Mouse (Mus musculus): Measurements from ENCODE around the gene Tmem59l.

Gene Tmem59l

GRCm38 (mm10) chr8:70506328-70507026, 19.3 kb upstream of the Tmem59l start, which contains the start of gene Rex1bd:
Gene Rex1bd, minus strand, starts transcription at chr8:70506752.
- peak; percentile 98 for DNase-seq

DNA sequence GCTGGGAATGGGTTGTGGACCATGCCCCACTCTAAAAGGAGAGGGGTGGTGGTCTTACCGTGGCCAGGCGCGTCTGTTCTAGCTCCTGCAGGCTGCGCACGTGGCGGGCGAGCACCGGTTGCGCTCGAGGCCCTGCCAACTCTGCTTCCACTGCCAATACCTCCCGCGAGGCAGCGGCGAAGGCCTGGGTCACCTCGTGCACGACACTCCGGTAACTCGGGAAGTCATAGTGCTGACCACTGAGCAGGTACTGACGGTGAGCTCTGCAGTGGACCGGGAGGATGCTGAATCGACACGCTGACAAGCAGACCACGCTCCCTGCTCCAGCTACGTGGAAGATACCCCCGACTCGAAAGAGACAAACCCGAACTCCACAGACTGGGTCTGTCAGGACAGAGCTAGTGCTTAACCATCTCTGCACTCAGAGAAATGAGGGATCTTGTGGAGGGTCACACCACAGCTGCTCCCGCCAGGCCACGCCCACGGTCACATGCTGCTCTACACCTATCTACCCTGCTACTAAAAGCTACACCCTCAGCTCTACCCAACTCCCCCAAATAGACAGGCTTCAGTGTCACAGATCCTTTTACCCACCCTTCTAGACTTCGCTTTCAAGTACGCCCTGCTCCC, 18.7 kb upstream of the Tmem59l start:
- DNase-seq: no peak

DNA sequence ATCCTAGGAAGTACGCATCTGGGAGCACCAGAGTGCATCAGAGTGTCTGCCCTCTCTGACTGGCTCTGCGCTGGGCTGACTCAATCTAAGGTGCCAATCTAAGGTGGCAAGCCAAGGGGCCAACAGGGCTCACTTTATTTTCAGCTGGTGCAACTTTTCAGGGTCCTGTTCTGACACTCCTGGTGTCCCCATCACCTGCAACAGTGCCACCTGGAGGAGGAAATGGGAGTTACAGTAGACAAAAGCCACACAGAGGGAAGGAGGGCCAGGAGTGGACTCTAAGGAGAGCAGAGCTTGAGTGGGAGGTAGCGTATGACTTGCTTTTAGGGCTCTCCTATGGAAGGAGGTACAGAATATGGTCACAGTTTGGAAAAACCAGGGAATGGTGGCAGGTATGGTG, 17.7 kb upstream of the Tmem59l start:
- peak; percentile 76 for DNase-seq

DNA sequence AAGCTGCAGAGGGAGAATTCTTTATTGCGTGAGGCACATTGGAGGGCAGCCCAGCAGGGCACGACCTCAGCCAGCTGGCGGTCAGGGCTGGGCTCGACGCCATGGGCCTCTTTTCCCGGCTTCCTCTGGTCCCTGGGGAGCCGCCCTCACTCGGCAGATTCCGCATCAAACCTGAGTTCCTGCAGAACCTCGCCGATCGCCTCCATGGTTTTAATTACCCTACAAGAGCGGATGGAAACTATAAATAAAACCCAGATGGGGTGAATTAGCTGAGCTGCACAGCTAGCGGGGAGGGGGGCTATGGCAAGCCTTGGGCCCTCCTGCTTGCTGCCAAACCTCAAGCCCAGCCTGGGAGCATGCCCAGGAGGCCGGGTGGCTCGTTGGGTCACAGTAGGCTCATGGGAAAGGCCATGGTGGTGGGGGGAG, 17.1 kb upstream of the Tmem59l start:
- peak; percentile 54 for DNase-seq

DNA sequence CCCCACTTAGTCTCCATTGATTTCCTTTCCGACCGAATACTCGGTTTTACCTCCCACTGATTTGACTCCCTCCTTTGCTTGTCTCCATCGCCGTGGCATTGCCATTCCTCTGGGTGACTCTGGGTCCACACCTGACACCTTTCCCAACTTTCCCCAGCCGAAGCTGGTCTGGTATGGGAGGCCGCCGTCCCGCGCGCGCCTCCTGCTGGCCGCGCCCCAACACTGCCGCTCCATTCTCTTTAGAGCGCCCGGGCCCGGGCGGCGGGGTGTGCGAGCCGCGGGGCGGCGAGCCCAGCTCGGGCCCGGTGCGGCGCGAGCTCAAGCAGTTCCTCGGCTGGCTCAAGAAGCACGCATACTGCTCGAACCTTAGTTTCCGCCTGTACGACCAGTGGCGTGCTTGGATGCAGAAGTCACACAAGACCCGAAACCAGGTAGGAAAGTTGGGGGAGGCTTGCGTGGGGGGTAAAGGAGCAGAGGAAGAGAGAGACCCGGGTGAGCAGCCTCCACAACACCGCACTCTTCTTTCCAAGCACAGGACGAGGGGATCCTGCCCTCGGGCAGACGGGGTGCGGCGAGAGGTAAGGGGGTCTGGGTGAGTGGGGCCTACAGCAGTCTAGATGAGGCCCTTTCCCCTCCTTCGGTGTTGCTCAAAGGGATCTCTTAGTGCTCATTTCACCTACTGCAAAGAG, 16.0 kb upstream of the Tmem59l start:
- peak; percentile 78 for DNase-seq

- DNase-seq: no peak
Measured at GRCm38 (mm10) chr8:70502540-70502939, 15.4 kb upstream of the Tmem59l start.

- no peak for DNase-seq
Measured at GRCm38 (mm10) chr8:70501820-70502529, 14.8 kb upstream of the Tmem59l start.

DNA sequence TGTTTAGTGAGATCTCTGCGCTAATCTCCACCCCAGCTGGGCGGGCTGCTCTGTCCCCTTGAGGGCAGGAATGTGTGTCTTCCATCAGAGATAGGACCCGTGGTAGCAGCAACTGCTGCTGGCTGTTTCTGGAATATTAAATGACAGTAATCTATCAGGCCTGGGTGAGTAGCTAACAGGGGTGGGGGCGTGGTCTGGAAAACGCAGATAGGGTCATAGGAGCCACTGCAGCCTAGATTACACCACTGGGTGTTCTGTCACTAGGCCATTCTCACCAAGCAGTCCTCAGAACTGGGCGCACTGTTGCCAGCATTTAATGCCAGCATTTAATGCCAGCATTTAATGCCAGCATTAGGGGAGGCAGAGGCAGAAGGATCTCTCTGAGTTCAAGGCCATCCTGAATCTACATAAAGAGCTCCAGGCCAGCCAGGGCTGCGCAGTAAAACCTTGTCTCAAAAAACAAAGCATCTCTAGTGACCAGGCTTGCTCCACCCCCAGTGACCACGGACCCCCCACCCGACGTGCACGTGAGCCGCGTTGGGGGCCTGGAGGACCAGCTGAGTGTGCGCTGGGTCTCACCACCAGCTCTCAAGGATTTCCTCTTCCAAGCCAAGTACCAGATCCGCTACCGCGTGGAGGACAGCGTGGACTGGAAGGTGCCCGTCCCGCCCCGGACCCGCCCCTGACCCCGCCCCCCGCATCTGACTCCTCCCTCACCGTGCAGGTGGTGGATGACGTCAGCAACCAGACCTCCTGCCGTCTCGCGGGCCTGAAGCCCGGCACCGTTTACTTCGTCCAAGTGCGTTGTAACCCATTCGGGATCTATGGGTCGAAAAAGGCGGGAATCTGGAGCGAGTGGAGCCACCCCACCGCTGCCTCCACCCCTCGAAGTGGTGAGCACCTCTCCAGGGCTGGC, 13.5 kb upstream of the Tmem59l start:
- DNase-seq: peak; percentile 39

GRCm38 (mm10) chr8:70495771-70496062, 8.6 kb upstream of the Tmem59l start:
- DNase-seq: no peak

DNA sequence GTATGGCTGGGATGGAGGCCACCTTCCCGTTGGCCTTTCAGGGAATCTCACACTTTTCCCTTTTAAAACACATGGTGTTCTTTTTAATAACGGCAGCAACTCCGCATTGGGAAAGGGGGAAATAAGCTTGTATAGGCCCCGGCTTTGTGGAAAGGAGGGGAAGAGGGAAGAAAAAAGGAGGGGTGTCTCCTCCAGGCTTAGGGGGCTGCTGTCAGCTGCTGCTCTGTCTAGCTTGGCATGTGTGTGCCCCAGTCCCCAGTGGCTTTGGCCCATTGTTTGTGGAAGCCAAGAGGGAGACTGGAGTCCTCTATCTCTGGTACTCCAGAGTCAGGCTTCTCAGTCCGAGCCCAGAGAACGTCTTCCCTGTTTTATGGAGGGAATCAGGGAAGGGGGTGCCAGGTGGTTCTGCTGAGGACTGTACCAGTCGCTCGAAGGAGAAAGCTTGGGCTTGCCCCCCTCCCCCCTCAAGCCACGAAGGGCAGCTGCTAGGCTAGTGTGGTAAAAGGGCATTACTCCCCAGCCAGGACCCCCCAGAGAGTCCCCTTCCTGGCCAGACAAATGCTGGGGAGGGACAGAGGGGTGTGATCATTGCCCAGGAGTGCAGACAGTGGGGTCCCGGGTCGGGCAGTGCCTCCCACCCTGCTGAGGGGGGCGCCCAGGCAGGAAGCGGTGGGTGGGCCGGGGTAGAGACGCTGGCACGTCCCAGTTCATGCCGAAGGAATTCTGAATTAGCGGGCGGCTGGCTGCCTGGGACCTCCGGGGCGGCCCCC, 8.0 kb upstream of the Tmem59l start:
- DNase-seq: no peak

- no peak for DNase-seq
Measured at GRCm38 (mm10) chr8:70494416-70494945, 7.3 kb upstream of the Tmem59l start.

DNA sequence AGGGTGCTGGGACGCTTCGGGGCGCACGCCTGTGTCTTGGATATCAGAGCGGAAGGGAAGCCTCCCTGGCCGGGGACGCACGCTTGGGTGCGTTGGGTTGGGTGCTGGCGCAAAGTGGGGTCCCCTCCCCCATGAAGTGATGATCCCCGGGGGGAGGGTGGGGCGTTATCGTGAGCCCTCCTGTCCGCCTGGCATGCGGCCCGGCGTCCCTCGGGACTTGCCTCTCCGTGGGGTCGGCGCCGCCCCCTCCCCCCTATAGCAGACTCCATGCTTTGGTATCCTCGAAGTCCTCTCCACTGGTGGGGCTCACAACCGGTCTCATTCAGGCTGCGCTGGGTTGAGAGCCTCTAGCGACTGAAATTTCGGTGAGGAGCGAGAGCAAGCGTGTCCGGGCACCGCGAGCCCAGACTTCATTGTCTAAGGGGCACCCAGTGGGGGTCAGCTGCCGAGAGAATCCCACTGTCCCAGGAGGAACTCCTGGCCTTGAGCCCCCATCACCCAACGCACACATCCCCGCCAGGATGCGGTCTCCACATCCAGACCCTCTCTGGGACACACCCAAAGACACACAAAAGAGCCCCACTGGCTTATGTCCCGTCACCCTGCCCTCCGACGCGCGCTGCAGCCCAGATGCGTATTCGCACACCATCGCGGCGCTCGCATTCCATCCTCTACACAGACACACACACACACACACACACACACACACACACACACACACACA, 6.7 kb upstream of the Tmem59l start:
- no peak for DNase-seq

DNA sequence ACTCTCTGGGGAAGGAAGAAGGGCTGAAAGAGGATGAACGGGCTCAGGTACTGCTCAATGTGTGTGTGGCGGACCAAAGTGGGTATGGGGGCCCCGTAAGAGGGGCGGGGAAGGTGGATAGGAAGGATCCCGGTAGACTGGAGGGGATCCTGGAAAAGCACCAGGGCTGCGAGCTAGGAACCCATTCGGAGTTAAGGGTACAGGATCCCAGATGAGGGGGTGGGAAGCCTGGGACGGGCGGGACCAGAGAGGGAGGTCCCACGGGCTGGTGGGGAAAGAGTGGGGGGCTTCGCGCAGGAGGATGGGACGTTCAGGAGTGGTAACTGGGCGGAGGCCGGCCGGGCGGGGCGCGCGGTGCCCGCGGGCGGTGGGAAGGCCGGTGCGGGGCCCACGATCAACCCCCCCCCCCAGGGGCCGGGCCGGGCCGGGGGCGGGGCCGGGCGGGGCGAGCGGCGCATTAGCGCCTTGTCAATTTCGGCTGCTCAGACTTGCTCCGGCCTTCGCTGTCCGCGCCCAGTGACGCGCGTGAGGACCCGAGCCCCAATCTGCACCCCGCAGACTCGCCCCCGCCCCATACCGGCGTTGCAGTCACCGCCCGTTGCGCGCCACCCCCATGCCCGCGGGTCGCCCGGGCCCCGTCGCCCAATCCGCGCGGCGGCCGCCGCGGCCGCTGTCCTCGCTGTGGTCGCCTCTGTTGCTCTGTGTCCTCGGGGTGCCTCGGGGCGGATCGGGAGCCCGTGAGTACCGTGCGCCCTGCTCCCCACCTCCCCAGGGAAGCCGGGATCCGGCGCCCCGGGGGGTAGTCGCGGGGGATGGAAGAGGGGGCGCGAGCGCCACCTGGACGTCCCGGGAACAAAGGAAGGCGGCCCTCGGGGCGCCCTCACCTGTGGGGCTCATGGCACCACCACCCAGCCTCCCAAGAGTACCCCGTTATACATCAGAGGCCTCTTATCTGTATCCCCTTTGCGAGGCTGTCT, 5.8 kb upstream of the Tmem59l start, which contains the start of gene Crlf1:
TSS of gene Crlf1 (plus strand) at position 495 of the 977 bp plus-strand sequence.
- no peak for DNase-seq

- DNase-seq: no peak
Measured at GRCm38 (mm10) chr8:70490880-70491495, 3.8 kb upstream of the Tmem59l start.

- DNase-seq: no peak
Measured at GRCm38 (mm10) chr8:70490061-70490879, 3.1 kb upstream of the Tmem59l start.

DNA sequence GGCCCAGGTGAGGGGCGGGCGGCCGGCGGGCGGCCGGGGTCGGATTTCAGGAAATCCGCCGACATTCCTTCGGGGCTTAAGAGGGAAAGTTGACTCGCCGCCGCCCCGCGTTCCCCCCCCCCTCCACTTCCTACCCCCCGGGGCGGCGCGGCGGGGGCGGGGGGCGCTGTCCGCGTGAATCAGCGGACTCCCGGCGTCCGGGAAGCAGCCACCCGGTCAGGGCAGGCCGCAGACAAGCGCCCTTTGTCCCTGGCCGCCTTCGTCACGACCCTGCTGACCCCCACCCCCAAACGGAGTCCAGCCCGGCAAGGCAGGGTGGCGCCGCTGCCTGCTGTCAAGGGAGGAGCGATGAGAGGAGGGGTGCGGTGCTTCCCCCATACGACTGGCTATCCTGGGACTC, 2.4 kb upstream of the Tmem59l start:
- no peak for DNase-seq

DNA sequence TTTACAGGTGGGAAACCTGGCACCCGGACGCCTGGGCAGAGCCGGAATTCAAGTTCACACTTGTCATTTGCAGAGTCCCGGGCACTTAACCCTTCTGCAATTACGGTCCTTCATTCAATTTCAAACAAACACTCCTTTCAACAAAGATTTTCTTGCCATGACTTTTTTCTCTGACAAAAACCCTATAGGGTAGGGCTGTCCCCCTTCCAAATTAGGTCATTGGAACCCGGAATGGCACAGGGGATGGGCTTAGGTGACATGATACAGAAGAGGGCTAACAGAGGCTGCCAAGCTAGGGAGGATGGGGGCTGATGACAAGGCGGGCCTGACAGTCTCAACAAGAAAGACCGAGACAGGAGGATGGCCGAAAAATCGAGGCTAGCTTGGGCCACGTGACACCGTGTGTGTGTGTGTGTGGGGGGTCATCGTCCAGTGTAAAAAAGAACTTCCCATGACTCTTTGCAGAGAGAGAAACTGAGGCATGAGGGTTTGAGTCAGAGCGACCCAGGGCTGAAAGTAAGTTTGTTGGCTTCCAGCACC, 1.8 kb upstream of the Tmem59l start:
- no peak for DNase-seq

All from kidney, adult 18-20 months (tissue).